Mouse (Mus musculus) E14TG2a.4 (cell line): ENCODE measurements around the gene Gm20075.

Experiments used
- CTCF ChIP-seq: conservative IDR thresholded peaks from 2 replicates; pipeline ENCODE4 v1.5.1; 2014; ENCODE audit warnings: low read length
- NANOG ChIP-seq: IDR thresholded peaks from 2 replicates; pipeline ENCODE4 v1.6.1; 2014; ENCODE audit warnings: borderline replicate concordance, low read length, mixed read lengths

- TF ChIP-seq CTCF (no peak), NANOG (no peak)
Measured at GRCm38 (mm10) chr13:96040275-96041042, 40.7 kb downstream of the Gm20075 start.
